Mouse (Mus musculus) layer of hippocampus, postnatal 36 days (tissue): ENCODE data around the gene Zfyve19. TPM values are rescaled to one million over a fixed set of nuclear protein-coding genes. Genes with fewer than 3 reads are reported as not detected.

Experiments
- DNase-seq, 2 experiments: peaks; one replicate each; pipeline ENCODE4 v3.0.0; 2022
- total RNA-seq, 2 experiments: library from RNA; stranded (reverse); gene quantifications; 2 replicates each; pipeline ENCODE4 v1.2.3; 2021

Zfyve19 gene
- 10 to 100 TPM; 38.7 to 43.9 TPM for total RNA-seq

DNA sequence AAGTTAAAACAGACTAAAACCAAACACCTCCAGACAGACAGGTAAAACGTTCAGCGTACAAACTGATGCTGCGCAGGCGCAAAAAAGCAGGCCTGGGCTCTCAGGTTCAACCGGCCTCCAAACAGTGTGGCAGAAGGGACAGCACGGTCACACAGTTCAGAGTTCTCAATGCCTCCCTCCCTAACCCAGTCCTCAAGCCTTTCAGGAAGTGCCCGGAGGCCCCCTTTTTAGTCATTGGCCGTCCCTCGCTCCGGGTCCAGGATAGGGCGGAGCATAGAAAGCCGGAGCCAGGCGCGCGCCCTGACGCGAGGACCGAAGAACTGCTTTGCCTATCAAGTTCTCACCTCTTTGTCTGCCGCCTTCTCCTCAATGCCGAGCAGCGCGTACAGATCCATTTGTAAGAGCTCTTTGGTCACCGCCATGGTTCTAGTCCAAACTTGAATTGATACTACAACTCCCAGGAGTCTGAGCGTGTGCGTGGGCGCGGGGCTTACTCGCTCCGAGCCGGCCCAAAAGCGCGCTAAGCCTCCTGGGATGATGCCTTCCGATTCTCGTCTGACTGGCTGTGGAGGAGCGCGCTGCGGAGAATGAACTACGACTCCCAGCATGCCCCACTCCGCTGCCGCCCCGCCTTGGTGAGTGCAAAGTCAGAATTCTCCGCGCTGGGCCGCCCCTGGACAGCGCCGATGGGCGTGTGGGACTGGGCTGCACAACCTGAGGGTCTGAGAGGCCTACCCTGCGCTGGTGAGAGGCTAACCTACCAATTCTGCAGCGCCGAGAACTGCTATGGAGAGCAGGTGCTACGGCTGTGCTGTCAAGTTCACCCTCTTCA lies at the start of gene Zfyve19, which contains the start of gene Dnajc17:
Gene Zfyve19 (plus strand): TSS at position 274 of the 832 bp plus-strand sequence.
Gene Dnajc17 (minus strand): TSS at position 452 of the 832 bp plus-strand sequence.
- peak; percentile 96 to 97 for DNase-seq

DNA sequence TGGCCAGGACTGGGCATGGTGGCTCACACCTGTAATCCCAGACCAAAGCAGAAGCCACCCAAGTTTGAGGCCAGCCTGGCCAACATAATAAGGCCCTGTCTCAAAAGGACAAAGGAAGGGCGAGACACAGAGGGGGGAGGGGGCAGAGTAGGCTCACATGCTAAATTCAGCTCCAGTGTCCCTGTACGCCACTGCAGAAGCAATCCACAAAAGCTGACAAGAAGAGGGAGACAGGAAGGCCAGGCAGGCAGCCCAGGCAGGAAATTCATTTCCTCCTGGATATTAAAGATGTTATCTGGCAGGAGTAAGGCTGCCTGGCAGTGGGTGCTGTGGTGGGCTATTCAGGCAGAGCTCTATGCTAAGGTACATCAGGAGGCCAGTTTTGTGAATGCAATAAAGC lies 47.2 kb upstream of the Zfyve19 start:
- DNase-seq = no peak

DNA sequence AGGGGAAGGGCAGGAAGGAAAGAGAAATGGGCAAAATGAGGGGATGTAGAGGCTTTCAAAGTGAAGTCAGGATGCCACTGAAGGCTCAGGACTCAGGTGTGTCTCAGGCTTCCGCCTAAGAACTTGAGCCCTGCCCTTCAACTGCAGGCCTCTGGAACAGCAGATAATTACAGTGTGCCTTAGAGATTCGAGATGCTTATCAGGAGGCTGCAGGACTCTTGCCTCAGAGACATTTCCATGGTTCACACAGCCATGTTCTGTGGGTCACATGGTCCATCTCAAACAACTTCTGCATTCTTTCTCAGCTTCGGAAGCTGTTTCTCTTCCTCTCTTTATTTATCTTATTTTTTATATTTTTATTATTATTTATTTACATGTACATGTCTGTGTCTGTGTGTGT lies 45.3 kb upstream of the Zfyve19 start:
- no peak for DNase-seq

DNA sequence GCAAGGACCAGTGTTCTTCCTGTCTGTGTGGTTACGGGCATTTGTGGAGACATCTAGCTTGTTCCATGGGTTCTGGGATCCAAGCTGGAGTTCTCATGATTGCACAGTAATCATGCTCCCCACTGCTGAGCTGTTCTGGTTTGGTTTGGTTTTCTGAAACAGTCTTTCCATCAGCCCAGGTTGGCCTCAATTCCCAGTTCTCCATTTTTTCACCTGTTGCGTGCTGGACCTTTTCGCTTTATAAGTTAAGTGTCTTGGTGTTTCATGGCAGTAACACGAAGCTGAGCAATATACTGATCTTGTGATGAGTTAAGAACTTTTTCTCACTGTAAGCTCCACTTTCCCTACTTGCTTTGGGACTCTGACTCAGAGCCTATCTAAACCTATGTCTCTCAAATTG lies 44.4 kb upstream of the Zfyve19 start:
- DNase-seq = no peak

DNA sequence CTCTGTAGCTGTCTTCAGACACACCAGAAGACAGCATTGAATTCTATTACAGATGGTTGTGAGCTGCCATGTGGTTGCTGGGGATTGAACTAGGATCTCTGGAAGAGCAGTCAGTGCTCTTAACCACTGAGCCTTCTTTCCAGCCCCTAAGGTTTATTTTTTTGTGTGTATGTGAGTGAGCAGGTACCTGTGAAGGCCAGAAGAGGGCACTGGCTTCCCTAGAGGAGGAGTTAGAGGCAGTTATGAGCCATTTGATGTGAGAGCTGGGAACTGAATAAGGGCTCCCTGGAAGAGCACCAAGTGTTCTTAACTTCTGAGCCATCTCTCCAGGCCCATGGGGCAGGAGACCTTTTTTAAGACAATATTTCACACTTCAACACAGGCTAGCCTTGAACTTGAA lies 43.0 kb upstream of the Zfyve19 start:
- no peak for DNase-seq

DNA sequence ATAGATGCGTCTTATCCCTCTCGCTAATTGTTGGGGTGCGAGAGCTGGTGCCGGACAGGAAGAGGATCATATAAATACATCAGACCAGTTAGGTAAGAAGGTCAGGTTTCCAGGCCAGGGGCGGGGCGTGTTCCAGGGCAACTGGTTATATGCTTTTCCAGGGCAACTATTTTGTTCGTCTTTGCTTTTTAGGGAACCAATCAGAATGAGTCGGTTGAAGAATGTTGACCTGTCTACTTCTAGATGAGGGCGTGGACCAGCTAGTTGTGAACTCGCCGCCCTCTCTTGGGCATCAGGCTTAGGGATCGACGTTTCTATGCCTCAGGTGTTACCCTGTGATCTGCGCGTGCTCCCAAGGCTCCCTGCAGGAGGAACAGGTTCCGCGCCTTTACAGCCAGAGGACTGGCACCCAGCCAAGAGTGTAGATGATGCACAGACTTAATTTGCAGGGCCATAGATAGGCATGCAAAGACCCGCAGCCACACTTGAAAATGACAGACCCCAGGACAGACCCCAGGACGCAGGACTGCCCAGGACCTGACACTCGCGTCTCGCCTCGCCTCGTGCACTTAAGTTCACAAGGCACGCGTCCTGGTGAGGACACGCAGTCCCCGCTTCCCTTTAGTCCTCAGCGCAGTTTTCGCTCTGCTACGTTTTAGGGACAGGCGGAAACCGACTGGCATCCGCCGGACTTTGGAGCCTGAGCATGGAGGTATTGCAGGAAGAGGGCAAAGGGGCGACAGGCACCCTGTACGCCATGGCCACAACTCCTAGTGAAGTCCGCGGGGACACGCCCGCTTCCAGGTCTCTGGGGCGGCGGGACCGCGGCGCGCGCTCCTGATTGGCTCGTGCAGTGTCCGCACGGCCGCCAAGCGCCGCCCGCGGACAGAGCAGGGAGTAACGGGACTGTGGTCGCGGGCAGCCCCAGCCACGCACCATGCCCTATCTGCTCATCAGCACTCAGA lies 41.2 kb upstream of the Zfyve19 start, which contains the start of gene Gchfr:
Gene Gchfr (plus strand): TSS at position 873 of the 965 bp plus-strand sequence.
- peak in 1 of 2 experiments; percentile 16 for DNase-seq

DNA sequence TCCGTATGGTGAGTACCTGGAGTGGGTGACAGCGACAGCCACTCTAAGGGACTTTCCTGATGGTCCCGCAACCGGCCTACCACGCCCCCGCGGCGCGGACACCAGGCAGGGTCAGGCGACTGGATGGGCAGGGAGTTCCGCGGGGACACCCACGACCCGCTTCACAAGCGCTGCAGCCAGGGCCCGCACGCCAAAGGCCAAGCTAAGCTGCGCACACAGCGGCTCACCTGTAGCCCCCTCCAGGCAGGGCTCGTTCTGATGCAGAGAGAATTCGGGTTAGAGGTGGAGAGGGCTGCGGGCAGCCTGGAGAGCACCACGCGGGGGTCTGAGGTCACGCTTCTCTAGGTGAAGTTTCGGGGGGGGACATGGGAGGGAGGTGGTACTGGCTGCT lies 40.6 kb upstream of the Zfyve19 start:
- DNase-seq = no peak

DNA sequence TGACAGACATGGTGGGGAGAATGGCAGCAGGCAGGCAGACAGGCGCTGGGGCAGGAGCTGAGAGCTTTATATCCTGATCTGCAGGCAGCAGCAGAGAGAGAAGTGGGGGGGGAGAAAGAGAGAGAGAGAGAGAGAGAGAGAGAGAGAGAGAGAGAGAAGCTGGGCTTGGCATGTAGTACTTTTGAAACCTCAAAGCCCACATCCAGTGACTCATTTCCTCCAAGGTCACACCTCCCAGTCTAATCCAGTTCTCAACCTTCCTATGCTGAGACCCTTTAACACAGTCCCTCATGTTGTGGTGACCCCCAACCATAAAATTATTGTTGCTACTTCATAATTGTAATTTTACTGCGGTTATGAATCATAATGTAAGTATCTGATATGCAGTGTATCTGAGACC lies 38.1 kb upstream of the Zfyve19 start:
- DNase-seq = no peak

DNA sequence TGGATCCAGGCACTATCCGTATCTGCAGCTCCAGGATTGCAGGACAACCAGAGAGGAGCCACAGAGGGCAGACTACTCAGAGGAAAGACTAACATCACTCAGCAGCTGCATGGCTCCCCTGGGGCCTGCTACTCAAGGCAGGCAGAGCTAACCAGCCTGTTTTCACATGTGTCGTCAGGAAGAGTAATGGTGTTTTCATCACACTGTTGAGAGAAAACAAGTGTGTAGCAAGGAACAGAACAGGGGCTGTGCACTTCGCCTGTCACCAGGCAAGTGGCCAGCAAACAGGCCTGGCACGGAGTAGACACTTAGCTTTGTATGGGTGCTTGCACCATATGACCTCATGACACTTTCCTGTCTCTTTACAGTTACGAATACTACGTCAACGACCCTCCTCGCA lies 36.8 kb upstream of the Zfyve19 start:
- no peak for DNase-seq

DNA sequence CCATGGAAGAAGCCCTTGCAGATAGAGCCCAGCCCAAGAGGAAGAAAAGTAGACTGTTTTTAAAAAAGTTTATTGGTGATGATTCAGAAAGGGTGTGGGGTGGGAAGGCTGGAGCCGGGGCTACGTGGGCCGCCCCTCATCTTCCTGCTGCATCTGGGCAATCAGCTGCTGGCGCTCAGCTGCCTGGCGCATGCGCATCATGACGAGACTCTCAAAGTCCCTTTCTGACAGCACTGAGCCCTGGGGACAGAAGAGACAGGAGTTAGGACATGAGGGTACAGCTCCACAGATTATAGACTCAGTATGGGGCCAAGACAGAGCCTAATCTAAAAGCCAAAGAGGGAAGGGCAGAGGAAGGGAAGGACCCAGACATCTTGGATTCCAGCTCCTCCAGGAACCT lies 36.0 kb upstream of the Zfyve19 start:
- no peak for DNase-seq

DNA sequence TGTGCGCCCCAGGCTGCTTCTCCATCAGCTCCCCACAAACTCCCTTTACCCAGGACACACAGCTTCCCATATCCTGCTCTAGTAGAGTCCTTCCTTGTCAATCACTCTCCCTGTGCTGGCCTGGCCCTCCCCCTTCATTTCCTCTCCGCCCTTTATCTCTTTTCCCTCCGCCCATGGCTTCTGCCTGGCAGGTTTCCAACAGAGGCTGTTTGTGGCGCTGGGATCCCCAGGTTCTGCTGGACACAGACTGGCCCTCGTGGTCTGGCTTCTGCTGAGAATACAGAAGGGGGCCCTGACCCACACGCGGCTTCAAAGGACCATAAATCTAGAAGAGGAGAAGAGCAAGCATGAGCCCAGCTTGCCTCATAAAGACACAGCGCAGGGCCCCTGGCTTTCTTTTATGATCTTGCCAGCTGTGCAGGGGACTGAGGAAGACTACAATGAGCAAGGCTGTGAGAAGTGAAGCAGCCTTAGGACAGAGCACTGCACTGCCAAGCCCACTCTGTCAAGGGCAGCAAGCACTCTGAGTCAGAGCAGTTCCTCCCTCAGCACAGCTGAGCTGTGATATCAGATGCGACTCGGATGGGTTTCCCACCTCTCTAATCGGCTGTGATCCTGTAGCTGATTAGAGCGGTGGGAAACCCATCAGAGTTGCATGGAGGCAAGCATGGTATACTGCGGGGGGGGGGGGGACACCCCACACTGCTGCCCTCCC lies 35.4 kb upstream of the Zfyve19 start:
- DNase-seq = peak in 1 of 2 experiments; percentile 9

DNA sequence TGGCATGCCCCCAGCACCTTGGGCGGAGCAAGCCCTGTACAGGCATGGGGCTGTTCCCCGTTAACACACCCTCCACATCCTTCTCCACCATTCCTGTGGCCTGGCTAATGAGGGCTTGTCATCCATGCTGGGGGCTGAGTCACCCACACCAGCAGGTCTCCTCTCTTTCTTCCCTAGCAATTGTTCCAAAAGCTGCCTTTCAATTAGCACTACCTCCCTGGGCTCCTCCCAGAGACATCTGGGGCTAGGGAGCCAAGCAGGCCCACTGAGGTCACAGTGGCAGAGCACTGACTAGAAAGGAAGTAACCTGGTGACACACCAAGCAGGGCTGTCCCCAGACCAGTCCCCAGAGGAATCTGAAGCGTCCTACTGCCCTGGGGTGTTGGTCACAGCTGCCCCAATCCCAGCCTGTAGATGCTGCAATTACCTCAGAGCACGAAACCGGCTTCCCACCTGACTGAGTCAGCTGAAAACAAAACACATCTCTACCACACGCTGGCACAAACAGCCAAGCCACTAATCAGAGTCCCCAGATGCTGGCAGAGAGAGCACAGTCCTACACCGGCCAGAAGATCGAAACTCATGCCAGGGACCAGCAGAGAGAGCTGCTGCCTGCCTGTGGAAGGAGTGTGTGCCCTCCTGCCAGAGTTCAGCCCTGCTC lies 34.3 kb upstream of the Zfyve19 start, which contains the start of gene Gm14137:
Gene Gm14137 (plus strand): TSS at position 519 of the 661 bp plus-strand sequence.
- DNase-seq = no peak

DNA sequence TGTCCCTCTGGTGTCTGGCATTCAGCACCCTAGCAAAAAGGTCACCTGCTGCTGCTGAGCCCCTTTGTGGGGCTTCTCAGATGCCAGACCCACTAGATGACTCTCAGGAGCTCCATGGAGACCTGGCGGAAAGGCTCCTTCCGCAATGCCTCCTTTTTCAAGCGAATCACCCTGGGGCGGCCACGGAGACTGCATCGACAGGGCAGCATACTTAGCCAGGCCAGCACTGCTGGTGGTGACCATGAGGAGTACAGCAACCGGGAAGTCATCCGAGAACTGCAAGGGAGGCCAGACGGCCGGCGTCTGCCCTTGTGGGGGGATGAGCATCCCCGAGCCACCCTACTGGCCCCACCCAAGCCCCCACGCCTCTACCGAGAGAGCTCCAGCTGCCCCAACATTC lies 33.6 kb upstream of the Zfyve19 start:
- DNase-seq = no peak

DNA sequence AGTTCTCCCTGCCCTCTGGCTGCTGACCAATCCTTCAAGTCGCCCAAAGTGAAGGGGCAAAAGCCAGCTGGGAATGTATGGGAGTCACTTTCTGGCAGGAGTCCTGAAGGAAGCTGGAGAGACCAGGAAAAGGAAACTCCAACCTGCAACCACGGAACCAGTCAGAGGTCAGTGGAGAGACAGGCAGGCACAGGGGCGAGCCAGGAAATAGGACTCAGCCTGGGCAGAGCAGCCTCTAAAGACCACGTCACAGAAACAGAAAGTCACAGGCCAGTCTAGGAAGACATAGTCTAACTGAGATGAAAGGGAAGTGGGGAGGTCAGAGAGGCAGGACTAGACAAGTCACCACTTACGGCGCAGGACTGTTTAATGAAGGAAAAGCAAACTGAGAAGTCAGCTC lies 32.8 kb upstream of the Zfyve19 start:
- DNase-seq = no peak

DNA sequence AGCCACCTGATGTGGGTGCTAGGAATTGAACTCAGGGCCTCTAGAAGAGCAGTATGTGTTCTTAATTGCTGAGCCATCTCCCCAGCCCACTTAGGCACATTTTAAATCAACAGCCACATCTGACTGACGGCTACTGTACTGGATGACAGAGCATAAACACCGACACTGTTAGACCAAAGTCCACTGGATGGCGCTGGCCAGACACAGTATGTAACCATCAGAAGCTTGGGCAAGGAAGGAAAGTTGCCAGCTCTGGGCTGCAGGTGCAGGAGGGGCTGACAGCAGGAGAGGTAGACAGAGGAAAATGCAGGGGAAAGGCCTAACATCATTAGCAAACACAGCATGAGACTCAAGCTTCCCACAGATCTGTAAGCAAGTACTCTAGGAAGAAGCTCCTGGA lies 31.7 kb upstream of the Zfyve19 start:
- no peak for DNase-seq

DNA sequence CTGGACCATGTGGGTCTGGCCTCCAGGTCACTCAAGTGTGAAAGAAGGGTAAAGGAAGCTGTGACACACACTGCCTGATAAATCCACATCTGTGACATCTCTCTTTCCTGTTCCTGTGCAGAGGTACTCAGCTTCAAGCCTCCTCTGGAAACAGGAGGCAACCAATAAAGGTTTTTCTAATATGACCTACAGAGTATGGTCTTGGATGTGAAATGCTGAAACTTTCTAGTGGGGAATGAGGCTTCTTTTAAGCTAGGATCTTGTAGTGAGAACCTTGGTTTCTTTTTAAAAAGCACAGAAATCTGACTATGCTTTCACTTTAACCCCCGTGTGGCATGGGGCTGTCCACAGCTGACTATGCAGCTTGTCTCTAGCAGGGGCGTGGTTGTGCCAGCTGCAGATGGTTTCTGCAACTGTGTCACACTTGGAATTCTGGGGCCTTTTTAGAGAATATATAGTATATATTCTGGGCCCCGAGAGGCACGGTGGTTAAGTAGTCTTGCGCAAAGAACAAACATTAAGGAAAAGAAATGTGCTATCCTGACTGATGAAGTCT lies 31.0 kb upstream of the Zfyve19 start:
- DNase-seq = no peak

DNA sequence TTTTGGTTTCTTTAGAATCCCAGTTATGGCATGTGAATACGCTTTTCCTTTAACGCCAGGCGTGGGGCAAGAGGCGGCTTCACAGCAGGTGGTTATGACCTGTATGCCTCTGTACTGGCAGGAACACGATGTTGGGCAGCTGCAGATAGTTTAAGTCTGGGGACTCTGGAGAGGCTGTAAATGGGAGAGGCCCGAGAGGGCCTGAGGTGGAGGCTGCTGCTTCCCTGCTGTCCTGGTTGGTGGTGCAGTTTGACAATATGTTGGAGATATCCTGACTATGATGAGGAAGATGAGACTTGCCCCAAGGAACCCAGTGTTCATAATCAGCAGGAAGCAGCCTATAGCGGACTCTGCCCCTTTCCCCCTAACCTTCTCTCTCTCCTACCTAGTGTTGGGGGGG lies 25.5 kb upstream of the Zfyve19 start:
- DNase-seq = no peak

DNA sequence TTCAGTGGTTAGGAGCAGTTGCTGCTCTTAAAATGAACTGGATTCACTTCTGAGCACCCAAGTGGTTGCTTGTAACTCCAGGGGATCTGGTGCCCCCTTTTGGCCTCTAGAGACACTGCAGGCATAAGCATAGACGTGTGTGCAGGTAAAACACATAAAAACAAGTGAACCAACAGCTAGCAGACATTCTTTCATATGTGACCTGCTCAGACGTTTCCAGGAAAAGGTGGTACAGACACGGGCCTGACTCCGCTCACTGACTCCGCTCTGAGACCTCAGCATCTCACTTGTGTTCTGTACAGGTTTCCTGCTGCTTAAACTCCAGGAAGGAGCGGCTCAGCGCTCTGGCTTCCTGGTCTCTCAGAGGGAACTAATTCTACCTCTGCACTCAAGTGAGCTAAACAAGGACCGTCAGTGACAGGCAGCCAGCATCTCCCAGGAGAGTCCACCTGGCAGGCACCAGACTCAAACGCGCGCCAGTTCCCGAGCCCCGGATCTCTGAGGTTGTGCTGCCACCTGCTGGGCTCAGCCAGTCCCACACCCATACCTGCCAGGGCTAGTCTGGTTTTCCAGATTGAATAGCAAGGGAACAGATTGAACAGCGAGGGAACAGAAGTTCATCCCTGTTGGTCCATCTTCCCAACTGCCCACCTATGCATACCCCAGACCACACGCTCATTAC lies 19.2 kb upstream of the Zfyve19 start:
- peak; percentile 80 to 81 for DNase-seq

DNA sequence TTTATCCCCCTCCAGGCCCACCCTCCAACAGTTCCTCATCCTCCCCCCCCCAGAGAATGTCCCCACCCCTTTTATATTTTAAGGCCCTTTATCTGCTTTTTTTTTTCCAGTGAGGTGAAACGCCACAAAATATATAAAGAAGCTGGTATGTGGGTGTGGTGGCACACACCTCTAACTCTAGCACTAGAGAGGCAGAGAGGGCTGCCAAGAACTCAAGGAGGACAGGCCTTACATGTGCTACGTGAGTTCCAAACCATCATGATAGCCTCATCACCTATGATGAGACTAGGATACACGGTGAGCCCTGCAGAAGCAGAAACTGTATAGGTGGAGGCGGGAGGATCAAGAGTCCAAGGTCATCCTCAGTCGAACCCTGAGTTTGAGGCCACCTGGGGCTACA lies 17.4 kb upstream of the Zfyve19 start:
- no peak for DNase-seq

DNA sequence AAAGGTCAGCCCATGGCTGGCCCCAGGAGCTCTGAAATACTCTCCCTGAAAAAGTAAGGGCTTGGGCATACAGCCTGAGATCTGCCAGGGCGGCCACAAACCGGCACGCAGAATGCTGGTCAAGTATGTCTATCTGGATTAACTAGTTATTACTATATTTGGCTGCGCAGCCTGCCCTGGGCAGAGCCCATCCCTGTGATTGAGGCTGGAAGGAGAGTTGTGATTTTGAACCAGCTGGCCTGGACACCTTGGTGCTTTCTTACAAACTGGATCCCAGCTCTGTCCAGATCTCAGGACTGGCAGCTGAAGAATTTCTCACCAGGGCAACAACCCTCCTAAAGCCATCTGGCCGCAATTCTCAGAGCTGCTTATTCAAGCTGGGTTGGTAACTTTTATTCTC lies 14.3 kb upstream of the Zfyve19 start:
- no peak for DNase-seq
